Mouse (Mus musculus) cerebellum, postnatal 14 days (tissue): ENCODE measurements around the gene Rorc.

Experiments
- DNase-seq, 2 experiments: peaks; one replicate each; pipeline ENCODE4 v3.0.0; 2021; ENCODE audit warnings: mixed read lengths in 2 of 2

Rorc gene

DNA sequence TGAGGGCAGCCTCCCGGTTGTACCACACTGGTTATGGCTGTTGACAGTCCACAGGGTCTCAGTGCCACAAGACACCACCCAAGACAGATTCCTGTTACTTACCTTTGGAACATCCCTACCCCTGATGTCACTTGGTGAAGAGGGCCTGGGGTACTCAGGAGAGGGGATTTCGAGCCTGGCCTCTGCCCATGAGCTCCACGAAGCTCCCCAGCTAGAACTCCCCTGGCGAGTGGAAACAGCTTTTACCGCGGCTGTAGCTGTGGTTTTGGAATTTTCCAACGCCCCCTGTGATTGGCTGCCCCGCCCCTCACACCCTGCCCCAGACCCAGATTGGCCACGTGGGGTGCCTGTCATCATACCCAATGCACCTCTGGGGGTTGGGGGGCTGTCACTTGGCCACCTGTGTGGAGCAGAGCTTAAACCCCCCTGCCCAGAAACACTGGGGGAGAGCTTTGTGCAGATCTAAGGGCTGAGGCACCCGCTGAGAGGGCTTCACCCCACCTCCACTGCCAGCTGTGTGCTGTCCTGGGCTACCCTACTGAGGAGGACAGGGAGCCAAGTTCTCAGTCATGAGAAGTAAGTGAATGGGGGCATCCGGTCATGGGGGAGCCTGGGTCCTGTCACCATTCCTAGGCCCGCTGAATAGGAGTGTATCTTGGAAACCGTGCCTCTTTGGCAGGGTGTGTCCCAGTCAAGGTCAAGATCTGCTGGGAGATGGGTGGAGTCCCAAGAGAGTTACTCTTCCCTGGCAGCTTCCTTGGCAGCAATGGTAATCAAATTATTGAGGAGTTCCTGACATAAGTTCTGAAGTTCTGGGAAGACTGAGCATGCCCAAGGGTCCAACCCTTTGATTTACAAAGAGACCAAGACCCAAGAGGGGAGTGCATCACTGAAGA, 4.7 kb downstream of the Rorc start:
- DNase-seq, result no peak

DNA sequence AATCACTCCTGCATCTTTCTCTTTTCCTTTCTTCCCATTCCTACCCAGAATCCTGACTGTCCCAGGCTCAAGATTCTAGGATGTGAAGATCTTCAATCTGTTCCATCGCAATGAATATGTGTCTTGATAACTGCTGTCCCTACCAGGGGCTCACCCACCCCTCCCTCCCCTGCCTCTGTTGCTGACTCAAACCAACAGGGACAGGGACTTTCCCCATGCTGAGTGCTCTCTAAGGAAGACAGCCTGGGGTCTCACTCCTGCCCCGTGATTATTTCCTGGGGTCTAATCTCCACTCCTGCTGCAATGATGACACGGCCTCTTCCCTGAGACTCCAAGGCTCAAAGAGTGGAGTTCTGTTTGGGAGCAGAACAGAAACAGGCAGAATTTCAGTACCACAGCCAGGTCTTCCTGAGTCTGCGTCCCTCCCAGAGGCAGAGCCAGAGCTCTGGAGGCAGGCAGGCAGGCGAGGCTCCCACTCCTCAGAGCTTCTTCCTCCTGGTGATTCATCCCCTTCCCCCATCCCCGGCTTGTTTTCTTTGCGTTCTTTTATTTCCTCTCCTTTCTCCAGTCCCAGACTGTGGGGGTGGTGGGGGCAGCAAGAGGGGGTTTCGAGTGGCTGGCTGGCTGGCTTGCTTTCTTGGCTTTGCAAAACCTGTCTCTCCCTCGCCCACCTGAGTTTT, 7.4 kb downstream of the Rorc start:
- no peak for DNase-seq

DNA sequence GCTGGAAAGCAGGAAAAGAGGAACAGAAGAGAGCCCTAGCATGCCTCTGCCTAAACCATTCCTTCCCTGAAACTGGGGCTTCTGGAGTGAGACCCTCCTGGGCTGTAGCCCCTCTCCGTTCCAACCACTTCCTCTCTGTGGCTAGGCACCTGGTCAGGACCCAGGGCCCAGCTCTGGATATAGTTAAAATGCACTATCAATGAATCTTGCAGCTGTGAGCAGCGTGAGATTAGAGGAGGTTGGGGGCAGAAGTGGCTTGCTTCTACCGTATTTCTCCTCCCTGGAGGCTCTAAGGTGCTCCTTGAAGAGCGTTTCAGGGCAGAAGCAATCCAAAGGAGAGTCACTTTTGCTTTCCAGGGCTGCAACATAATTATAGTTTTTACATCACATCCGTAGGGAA, 9.7 kb downstream of the Rorc start:
- no peak for DNase-seq

DNA sequence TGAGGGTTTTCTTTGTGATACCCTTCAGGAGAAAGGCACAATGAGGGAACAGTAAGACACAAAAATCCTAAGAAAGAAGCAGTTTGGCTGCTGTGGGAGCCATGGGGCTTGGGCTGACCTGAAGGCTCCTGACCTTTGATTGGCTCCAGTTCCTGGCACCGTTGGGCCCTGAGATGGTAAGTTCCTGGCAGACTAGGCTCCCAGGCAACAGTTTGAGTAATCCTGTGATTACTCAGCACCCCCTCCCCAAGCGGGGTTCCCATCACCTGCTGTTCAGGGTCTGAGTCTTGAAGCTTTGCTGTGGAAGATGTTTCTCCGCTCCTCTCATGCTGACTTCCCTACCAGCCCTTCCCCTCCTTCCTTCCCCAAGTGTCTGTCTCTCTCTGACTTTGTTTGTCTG, 10.9 kb downstream of the Rorc start:
- no peak for DNase-seq

DNA sequence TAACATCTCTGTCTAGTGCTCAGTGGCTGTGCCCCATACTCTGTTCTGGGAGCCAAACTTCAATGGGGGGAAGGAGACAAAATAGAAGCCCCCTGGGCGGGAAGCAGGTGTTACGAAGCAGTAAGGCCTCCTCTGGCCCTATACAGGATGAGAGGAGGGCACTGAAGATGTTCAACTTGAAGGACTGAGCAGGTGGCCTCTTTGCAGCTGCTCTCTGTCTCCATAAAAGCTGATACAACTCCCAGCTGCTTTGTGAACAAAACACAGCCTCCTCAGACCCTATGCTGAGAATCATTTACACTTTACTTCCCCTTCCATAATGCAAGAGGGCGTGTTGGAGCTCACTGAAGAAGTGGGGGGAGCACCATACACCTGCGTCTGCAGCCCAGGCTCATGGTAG, 14.1 kb downstream of the Rorc start:
- no peak for DNase-seq

DNA sequence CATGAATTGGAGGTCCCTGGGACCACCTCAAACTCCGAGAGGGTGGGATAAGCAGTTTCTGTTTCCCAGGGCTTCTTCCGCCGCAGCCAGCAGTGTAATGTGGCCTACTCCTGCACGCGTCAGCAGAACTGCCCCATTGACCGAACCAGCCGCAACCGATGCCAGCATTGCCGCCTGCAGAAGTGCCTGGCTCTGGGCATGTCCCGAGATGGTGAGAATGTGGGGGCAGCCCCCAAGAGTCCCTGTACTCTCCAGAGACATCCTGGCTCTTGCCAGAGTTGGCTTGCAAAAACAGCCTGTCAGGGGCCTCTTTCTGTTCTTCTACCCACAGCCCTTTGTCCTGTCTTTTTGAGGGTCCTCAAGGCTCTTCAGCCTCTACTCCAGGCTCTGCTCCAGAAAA, 14.8 kb downstream of the Rorc start:
- no peak for DNase-seq

DNA sequence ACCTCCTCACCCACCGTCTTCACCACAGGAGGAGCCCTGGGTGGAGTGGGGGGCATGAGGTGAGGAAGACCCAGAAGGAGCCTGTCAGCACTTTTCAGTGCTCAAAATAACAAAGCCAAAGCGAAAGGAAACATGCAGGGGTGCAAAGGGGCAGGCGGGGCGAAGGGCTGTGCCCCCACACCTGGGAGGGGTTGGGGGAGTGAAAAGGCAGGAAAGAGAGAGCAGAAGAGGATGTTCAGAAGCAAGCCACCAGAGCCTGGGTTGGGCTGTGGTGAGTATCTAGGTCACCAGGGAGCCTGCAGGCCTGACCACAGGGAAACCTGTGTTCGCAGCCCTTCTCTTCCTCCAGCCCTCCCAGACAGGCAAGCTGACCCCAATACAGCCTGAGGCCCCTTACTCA, 15.5 kb downstream of the Rorc start:
- no peak for DNase-seq

DNA sequence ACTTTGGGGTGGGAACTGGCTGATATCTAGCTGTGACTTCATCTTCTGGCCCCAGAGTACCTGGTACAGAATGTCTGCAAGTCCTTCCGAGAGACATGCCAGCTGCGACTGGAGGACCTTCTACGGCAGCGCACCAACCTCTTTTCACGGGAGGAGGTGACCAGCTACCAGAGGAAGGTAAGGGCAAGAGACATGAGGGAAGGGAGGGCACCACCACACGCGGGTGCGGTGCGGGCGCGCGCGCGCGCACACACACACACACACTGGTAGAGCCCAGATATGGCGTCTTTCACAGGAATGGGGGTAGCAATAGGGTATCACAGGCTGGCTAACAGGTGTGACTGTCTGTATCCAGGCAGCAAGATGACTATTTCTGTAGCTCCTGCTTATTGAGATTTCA, 16.8 kb downstream of the Rorc start:
- no peak for DNase-seq

DNA sequence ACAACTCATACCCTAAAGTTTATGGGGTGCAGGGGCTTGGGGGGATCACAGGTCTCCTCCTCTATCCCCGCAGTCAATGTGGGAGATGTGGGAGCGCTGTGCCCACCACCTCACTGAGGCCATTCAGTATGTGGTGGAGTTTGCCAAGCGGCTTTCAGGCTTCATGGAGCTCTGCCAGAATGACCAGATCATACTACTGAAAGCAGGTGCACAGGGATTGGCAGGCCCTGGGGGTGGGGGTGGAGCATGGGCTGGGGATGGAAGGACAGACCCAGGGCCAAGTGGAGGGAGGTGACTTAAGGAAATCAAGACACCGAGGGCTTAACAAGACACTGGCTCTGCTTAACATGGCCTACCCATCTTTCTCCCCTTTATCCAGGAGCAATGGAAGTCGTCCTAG, 18.4 kb downstream of the Rorc start:
- peak; percentile 74 to 83 for DNase-seq

DNA sequence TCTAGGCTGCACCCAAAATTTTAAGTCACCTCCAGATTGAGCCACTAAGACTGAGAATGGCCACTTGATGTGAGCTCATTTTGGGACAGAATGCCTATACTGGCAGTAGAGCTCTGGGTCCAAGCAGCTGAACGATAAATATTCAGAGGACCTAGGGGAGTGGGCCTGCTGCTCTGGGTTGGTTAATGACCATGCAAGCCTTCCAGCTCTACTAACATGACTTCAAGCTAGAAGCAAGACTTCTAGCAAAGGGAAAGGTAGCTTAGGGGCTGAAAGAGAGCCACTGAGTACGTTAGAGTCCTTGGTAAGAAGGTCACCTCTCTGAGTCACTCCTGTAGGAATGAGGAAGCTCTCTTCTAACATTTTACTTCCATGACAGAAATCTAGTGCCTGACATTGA, 19.5 kb downstream of the Rorc start:
- no peak for DNase-seq

DNA sequence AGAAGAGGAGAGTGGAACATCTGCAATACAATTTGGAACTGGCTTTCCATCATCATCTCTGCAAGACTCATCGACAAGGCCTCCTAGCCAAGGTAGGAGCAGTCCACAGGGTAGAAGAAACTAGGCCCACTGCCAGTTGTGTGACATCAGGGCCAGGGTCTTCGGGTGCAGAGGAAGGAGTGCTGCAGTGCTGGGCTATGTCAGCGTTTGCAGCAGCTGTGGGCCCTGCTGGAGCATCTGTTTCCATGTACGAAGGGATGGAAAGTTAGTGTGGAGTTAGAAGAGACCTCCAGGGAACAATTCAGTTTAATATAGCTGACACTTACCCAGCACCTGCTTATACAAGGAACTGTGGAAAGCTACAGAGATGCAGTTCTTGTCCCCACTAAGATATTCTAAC, 20.5 kb downstream of the Rorc start:
- no peak for DNase-seq

DNA sequence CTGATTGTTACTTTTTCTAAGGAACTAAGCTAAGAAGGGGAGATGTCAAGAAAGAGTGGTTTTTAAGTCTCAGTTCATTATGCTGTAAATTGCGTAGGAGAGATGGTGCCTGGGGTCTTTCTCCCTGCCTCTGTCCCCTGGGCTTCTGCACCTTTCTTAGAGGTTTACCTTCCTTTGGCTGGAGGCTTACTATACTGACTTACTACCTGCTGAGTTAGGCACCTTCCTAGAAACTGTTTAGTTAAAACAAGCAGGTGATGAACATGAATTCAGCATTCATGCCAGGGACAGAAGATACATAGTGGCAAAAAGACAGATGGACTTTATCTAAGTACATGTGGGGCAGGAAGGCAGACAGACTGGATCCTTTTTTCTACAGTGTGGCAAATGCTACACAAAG, 23.7 kb downstream of the Rorc start:
- DNase-seq, result no peak

DNA sequence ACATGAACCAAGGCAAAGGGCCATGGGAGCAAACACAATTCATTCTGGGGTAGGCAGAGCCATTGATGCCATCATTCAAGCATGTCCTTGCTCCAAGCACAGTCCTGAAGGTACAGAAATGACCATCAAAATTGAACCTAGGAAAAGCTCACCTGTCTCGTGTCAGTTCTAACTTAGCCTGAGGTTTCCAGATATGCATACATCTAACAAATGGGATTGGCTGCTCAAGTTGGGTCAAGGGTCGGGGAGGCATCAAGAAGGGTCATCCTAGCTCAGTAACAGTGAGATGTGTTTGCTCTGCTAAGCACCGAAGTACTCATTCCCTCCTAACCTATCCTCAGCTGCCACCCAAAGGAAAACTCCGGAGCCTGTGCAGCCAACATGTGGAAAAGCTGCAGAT, 24.3 kb downstream of the Rorc start:
- no peak for DNase-seq

DNA sequence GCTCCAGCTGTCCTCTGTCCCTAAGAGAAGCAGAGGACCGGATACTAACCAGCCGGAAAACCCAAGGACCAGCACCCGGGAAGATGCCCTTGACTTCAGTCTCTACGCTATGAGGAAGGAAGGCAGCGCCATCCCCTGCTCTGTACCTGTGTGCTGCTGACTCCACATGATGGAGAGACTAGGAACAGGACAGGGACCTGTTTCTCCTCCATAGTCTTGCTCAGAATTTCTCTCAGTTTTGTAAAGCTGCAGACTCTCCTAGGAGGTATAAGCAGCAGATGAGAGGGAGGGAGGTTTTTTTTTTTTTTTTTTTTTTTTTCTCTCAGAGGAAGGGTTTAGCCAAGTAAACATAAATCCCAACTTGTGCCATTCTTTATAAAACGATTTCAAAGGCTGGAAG, 25.6 kb downstream of the Rorc start, which contains the start of gene Lingo4:
Gene Lingo4 (plus strand): TSS at position 301 of the 400 bp plus-strand sequence.
- DNase-seq, result no peak

DNA sequence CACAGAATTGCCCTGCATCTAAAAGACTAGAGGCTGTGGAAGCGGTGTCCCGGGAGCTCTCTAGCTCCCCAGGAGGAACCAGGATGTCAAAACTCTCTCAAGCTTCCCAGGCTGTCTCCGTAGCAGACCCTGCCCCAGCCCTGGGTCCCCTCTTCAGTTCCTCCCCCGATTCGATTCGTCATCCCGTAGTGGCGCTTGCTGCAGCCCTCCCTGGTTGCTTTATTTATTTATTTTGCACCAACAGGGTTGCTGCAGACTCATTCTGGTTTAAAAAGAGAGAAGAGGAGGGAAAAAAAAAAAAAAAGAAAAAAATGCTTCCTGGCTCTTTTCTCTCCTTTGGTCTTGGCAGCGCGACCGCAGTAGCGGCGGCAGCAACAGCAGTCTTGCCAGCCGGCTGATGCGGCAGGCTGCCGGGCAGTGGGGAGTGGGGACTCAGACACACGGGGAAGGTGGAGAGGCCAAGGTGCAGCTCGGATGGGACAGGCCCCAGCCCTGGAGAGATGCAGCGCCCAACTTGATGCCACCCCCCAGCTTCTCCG, 26.4 kb downstream of the Rorc start:
- peak; percentile 54 to 61 for DNase-seq

DNA sequence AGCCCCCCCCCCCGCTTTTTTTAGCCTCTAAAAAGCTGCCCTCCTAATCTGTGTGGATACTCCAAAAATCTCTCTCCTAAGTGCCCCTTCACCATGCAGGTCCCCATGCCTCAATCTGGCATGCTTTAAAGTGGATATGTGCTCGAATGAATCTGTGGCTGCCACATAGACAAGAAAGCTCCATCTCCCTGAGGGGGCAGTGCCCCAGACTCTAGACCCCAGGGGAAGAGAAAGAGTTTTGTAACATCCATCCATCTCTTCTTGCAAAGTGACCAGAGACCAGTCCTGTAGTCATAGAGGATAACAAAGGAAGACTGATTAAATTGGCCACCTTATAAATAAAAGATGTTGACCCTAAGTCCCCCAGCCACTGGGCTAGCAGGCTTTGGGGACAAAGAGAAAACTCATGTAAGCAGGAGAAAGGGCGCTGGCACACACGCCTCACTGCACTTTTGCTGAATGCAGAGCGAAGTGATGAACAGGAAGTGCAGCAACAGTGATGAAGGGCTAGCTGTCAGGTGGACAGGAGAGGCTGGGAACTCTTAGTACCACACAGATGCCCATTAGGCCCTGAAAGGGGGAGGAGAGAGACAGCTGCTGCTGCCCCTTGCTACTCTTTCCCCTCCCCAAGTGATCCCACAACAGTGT, 27.2 kb downstream of the Rorc start:
- DNase-seq, result no peak

DNA sequence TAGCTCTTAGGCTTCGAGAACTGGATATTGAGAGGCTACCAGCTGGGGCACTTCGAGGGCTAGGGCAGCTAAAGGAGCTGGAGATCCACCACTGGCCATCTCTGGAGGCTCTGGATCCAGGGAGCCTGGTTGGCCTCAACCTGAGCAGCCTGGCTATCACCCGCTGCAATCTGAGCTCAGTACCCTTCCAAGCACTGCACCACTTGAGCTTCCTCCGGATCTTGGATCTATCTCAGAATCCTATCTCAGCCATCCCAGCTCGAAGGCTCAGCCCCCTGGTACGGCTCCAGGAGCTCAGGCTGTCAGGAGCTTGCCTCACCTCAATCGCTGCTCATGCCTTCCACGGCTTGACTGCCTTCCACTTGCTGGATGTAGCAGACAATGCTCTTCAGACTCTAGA, 29.9 kb downstream of the Rorc start:
- DNase-seq, result no peak

DNA sequence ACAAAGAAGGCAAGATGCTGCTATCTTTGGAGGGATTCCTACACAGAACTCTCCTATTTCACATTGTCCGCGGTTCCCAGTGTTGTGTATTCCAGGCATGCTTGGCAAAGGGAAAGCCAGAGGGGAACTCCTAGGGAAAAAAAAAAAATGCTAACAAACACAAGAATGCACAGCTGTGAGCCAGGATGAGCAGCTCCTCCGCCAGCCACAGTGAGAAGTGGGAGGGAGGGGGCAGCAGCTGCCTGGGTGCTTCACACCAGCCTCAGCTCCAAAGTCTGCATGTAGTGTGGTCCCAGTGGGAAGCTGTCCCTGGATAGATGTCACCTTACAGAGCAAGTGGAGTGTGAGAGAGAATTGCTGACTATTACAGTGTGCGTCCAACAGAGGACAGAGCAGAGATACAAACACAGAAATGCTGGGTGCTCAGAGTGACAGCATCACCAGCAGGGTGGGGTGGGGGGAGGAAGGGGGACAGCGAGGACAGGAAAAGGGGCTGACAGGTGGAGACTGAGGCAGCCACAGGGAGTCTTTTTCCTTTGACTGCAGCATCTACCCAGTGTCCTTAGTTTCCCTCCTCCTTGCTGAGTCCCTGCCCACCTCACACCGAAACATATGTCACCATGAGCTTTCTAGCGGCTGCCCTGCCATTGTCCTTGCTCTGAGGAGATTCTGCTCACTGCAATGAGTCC, 31.9 kb downstream of the Rorc start:
- no peak for DNase-seq

DNA sequence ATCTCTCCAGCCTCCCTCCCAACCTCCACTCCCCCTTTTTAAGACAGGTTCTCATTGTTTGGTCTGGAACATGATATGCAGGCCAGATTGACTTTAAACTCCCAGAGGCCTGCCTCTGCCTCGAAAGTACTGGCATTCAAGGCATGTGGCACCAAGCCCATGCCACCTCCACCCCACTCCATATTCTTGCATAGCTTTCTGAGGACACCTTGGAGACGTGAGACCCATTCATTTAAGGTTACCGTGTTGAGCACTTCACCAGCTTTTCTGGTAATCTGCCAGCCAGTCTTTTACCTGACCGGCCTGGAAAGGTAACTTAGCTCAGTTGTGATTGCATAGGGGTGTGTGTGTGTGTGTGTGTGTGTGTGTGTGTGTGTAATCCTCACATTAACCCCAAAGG, 33.0 kb downstream of the Rorc start:
- DNase-seq, result no peak

DNA sequence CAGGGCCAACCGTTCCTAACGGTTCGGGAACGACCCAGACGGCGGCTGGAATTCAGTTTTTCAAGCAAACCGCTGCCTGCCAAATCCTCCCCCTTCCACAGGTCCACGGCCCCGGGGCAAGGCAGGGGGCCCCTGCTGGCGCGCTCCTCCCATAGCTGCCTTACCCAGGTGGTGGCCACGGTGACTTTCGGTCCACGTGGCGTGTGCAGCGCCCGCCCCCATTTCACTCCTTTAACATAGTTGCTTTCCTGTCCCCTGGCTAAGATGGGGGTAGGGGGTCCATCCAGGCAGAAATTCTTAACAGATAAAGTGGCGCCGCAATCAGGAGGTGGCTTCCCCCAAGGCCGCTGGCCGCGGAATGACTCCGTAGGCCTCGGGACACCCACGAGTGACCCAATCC, 39.9 kb downstream of the Rorc start:
- no peak for DNase-seq

DNA sequence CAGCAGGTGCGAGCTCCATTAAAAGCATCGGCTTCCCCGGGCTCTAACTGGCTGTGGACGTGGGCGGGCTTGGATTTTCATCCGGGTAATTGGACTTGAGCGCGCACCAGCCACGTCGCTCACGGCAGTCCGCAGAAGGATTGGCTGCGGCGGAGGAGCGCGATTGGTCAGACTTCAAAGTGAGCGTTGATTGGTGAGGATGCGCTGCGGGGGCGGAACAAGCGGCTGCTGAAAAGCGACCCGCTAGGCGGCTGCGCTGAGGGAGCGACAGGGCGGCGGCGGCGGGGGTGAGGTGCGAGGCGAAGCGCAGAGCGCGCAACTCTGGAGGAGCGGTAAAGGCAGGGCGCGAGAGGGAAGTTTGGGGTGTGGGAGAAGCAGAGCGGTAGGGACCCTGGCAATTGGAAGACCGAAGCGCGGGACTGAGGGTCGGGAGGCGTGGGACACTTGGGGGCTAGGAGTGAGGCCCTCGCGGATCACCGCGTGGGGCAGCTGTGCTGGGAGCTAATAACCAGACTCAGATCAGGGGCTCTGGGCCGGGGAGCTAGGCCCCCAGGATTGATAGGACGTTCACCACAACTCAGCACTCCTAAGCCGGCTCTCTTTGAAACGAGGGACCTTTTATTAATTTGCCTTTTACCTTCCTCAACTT, 40.6 kb downstream of the Rorc start, which contains the start of gene Tdrkh:
Gene Tdrkh (plus strand): TSS at position 243 of the 649 bp plus-strand sequence.
- DNase-seq, result peak; percentile 98

DNA sequence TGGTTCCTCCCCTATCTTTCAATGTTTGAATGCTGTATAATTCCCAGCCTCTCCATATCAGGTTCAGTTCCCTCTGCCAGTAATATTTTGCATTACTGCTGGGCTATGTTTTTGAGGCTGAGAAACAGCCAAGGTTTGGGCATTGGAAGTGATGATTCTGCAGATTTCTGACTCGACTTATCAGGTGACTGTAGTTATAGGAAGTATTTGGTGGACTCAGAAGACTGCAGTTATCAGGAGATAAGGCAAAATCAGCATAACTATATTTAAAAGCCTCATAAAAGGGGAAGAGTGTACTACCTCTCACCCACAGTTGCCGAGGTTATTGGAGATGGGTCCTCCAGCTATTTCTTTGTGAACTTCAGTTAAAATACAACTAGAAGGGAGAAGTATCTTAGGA, 58.4 kb downstream of the Rorc start:
- DNase-seq, result no peak
